Mouse (Mus musculus) neutrophil, adult 65 days (primary cell): ENCODE results near the gene Olfr55. TPM values are rescaled to one million over a fixed set of nuclear protein-coding genes. Genes with fewer than 3 reads are reported as not detected.

Experiments used
- total RNA-seq: library from RNA; stranded (reverse); gene quantifications from 2 replicates; pipeline ENCODE4 v1.2.4, GENCODE M21; 2023

Gene Olfr55
- total RNA-seq, result not detected in 2 replicates

DNA sequence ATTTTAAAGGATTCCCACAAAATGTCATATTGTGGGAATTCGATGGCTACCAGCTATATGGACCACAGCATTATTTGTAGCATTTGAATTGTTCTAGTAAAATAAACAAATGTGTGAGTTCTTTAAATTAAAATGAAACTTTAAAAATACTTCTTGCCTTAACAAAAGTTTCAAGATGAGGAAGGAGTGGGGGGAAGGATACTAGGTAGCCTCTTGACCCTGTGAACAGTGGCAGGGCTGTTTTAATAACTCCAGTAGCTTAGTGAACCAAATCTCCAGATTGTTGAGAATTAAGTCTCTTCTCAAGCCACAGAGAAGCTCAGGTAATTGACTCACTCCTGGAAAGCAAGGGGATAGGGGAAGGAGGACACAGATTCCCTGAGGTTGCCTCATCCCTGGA, at the start of gene Olfr55:
Olfr55 (plus strand) TSS at position 301 of the 400 bp plus-strand sequence.

DNA sequence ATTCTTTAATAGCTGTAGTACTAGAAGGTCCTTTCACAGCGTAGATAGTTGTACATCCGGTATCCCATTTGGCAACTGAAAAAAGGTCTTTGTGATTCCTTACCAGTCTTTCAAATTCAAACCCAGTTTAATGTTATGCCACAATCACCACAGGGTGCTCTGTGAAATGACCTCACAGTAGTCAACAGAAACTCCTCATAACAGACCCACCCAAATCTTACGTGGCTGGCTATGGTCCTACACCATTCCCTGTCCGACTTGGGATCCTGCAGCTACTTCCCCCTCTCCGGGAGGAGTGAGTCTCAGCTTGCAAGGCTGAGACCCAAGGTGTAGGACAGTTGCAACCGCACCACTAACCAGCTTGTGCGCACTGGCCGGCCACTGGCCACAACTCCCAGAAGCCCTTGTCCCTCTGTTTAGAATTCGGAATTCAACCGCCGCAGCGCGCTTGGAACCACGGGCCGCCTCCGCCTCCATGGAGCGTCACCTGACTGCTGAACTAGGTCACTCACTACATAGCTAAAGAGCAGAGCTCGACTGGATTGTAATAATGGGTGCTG, 28.9 kb upstream of the Olfr55 start, which contains the start of gene Morc2b:
Morc2b (minus strand) TSS at position 423 of the 560 bp plus-strand sequence.

DNA sequence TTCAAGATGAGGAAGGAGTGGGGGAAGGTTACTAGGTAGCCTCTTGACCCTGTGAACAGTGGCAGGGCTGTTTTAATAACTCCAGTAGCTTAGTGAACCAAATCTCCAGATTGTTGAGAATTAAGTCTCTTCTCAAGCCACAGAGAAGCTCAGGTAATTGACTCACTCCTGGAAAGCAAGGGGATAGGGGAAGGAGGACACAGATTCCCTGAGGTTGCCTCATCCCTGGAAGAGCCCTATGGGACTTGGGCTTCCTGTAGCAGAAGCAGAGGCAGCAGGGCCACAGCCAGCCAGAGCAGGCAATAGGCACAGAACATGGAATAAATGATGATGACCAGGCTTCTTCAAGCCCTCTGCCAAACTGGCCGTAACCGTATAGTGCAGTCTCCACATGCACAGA, 22.8 kb downstream of the Olfr55 start, which contains the start of gene Olfr239:
Olfr239 (plus strand) TSS at position 301 of the 400 bp plus-strand sequence.

DNA sequence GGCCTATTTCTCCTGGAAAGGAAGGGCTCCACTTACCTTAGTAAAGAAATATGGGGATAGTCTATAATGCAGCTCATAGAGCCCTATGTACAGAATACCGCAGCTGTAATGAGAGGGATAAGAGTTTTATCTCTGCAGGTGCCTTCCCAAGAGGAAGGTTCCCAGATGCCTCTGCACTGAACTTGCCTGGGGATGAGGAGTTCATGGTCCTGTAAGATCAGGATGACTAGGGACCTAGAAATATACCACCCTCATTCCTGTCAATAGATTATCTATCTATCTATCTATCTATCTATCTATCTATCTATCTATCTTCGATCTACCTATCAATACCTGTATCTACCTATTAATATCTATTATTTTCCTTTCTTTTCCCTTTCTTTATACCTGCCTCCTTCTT, 53.3 kb downstream of the Olfr55 start, which contains the start of gene Olfr1564:
Olfr1564 (minus strand) TSS at position 101 of the 400 bp plus-strand sequence.

Other genes with a start within 250 kb of the Olfr55 start
- gene Cyp4f13, start 221.0 kb upstream of the Olfr55 start, total RNA-seq, result 63.2 and 86.6 TPM in 2 replicates
- 13.3 and 18.4 TPM in 2 replicates for gene Zfp472, start 202.6 kb upstream of the Olfr55 start, total RNA-seq
- 3.8 and 4.6 TPM in 2 replicates for gene Zfp952, start 175.3 kb upstream of the Olfr55 start, total RNA-seq
- 0.60 and 0.82 TPM in 2 replicates for gene Zfp763, start 135.0 kb upstream of the Olfr55 start, total RNA-seq
- gene 4921501E09Rik, start 100.4 kb upstream of the Olfr55 start, total RNA-seq, result not detected in 2 replicates
- 0.23 and 0.85 TPM in 2 replicates for gene Zfp563, start 79.1 kb upstream of the Olfr55 start, total RNA-seq
- gene Morc2b, start 28.8 kb upstream of the Olfr55 start, total RNA-seq, result not detected in 2 replicates
- gene Olfr239, start 22.9 kb downstream of the Olfr55 start, total RNA-seq, result not detected in 2 replicates
- gene Olfr1564, start 53.2 kb downstream of the Olfr55 start, total RNA-seq, result not detected in 2 replicates
- gene Zfp955a, start 86.7 kb downstream of the Olfr55 start, total RNA-seq, result 2.0 and 2.2 TPM in 2 replicates
- 0.09 and 0.22 TPM in 2 replicates for gene Olfr63, start 96.2 kb downstream of the Olfr55 start, total RNA-seq
- 1.6 and 2.8 TPM in 2 replicates for gene Zfp955b, start 121.1 kb downstream of the Olfr55 start, total RNA-seq
- 3.7 and 3.8 TPM in 2 replicates for gene Zfp81, start 190.4 kb downstream of the Olfr55 start, total RNA-seq
- 12.0 and 14.6 TPM in 2 replicates for gene Zfp101, start 226.2 kb downstream of the Olfr55 start, total RNA-seq